Mouse (Mus musculus): ENCODE measurements around the gene Tmem17.

DNA sequence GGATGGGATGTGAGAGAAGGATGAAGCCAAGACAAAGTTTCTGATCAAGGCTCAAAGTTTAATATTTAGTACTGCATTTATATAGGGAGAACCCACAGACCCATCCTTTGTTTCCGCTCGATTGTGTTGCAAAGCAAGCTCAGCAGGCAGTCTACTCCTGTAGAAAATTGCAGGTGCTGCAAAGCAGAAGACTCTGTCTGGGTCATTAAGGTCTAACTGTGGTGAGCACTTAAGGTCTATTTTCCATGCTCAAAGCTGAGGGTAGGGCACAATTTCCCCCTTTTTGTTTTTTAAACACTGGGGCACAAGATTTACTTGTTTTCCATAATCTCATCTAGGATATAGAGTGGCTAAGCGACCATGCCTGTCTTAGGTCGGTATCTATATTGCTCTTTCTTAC is 8.4 kb downstream of the Tmem17 start:
- TF ChIP-seq CTCF (IDR thresholded peaks at IDR 0.05; ENCODE audit: low read depth, low read length) (no peak), TAL1 (conservative IDR thresholded peaks at IDR 0.05; ENCODE audit: low read depth, low read length) (no peak), GATA1 (IDR thresholded peaks at IDR 0.05; ENCODE audit: borderline replicate concordance, low read length) (no peak), POLR2AphosphoS5 (IDR thresholded peaks at IDR 0.05; ENCODE audit: insufficient replicate concordance, low read depth, low read length) (no peak)
